Mouse (Mus musculus) lung, adult 2 months (tissue): ENCODE data around the gene Tac4. TPM values are rescaled to one million over a fixed set of nuclear protein-coding genes. Genes with fewer than 3 reads are reported as not detected.

Source experiments
- DNase-seq: peaks from one replicate; pipeline ENCODE4 v3.0.0; 2022
- H3K4me1 ChIP-seq: fragments of 200-500 bp; 2 replicates; pipeline ENCODE4 v1.6.1; 2011; ENCODE audit warnings: low read length; ENCODE audit not compliant: control insufficient read depth, insufficient read depth
- H3K4me3 ChIP-seq: fragments of 200-500 bp; replicated peaks from 2 replicates; pipeline ENCODE3; 2011; ENCODE audit warnings: low read depth, mild to moderate bottlenecking, control low read depth, low read length; ENCODE audit errors: extremely low read depth
- CTCF ChIP-seq: fragments of 200-500 bp; IDR thresholded peaks from 2 replicates; pipeline ENCODE4 v1.5.1; 2011; ENCODE audit warnings: mild to moderate bottlenecking, low read length, control low read depth; ENCODE audit not compliant: insufficient read depth
- POLR2A ChIP-seq: fragments of 200-500 bp; IDR thresholded peaks from 2 replicates; pipeline ENCODE4 v1.6.1; 2011; ENCODE audit warnings: low read depth, mild to moderate bottlenecking, control low read depth, low read length, borderline replicate concordance; ENCODE audit errors: extremely low read depth
- WGBS: fragments of 180-500 bp; shearing (Covaris S2); methylation state at CpG from one replicate; pipeline ENCODE4 v1.1.7; 2018; 5-methylcytosine and 5-hydroxymethylcytosine counted together
- polyA plus RNA-seq: library from polyadenylated mRNA; depleted of rRNA; stranded (reverse); fragments of >200 nt; gene quantifications from 2 replicates; pipeline ENCODE4 v1.2.3, GENCODE M21; 2012; rRNA removed

Tac4 gene
- 0.09 and 0.12 TPM in 2 replicates for polyA plus RNA-seq

DNA sequence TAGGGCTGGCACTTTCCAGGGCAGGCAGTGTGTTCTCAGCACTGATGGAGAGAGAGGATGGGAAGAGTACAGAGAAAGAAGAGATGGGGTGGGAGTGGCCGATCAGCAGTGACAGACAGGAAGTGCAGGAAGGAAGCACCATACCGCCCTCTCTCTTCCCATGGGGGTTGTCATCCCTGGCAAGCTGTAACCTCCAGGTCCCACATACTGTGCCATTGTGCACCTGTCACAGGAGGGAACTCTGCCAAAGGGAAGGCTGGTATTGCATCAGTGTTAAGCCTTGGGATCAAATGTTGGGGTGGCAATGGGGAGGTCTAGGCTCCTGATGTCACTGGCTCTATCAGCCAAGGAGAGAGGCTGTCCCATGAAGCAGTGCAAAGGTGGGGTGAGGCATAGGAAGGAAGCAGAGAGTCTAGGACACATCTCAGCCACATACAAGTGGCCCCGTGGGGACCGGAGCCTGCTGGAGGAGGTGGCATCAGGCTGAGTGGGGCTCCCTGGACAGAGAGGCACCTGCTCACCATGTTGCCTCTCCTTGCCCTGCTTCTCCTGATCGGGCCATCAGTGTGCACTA lies at the start of gene Tac4:
TSS of gene Tac4 (plus strand) at position 352 of the 574 bp plus-strand sequence.
- TF ChIP-seq POLR2A, result no peak
- DNase-seq, result no peak
- no peak within 1 kb of the TSS for H3K4me3 ChIP-seq
- WGBS, result 43% methylated on average over 5 of the region's 5 CpGs
- H3K4me1 ChIP-seq, result peaks cover 5% of the 10 kb centered on the region; the same call in 1 of the 2 replicates

DNA sequence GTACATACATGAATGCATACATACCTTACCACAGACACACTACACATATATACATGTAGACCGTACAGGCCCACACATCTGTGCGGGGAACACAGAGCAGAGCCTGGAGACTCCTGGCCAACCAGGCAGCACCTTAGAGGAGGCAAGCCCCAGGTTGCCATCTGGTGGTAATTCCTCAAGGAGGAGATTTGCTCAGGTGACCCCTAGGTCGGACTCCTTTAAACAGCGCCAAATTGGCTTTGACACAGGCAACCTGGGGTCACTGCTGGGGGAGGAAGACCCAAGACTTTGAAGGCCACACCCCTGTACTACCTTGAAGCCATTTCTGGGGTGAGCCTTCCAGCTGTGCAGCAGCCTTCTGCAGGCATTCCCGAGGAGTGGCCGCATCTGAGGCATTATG lies 47.7 kb upstream of the Tac4 start:
- 47% methylated on average over 6 of the region's 6 CpGs for WGBS
- no peak for TF ChIP-seq POLR2A
- TF ChIP-seq CTCF, result 0 out of 2 replicates have a peak, but pooled peaks have one; percentile 15
- peaks cover 3% of the 10 kb centered on the region; the same call in 1 of the 2 replicates for H3K4me1 ChIP-seq
- no peak for DNase-seq
- no peak overlapping the region for H3K4me3 ChIP-seq

DNA sequence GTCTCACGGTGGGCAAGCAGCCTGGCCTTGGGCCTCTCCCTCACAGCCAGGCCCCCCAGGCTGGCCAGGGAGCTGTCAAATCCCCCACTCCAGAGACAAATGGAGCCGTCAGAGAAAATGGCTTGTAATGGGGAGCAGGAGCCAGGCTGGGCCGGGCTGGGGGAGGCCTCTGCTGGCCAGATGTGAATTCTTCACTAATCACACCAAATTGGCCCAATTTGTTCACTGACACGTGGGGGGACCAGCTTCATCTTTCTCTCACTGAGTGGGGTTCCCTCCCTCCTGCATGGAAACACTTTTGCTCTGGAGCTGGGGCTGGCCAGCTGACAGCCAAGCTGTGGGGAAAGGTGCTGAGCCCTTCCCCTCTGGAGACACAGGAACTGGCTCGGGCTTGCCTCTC lies 47.0 kb upstream of the Tac4 start:
- no peak for DNase-seq
- TF ChIP-seq CTCF (no peak), POLR2A (no peak)
- peaks cover 3% of the 10 kb centered on the region; the same call in 1 of the 2 replicates for H3K4me1 ChIP-seq
- 46% methylated on average over 5 of the region's 5 CpGs for WGBS
- H3K4me3 ChIP-seq, result no peak overlapping the region

DNA sequence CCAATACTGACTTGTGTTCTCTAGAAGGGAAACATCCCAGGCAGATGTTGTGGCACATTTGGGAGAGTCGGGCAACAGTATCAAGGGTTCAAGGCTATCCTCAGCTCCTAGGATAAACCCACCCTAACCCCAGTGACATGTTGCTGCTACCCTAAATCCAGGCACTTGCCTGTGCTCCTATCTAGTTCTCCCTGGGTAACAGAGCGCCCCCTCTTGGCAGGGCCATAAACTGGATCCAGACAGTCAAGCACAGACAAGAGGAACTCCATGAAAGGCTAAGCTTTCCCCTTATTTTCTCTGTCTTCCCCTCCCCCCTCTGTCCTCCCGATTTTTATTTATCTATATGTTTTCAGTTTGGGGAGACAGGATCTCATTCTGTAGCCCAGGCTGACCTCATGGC lies 45.1 kb upstream of the Tac4 start:
- TF ChIP-seq CTCF, result 0 out of 2 replicates have a peak, but pooled peaks have one; percentile 0
- no peak for TF ChIP-seq POLR2A
- H3K4me3 ChIP-seq, result no peak overlapping the region
- 64% methylated on average over 3 of the region's 3 CpGs for WGBS
- no peak for DNase-seq
- no peaks in the 10 kb centered on the region for H3K4me1 ChIP-seq

DNA sequence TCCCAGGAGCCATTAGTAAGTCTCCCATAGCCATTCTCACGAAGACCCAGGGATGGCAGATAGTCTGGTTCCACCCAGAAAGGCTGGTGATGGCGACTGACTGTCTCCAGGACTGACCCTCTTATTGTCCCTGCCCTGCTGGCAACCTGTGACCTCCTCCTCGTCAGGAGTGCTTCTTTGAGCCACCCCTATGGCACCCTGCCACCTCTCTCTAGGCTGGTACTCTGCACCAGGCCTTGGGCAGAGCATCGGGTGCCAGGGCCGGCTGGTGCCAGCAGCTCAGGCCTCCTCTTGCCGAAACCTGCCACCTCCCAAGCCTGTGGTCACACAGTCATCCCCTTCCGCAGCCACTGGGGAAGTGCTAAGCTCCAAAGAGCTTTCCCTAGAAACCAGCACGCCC lies 42.2 kb upstream of the Tac4 start:
- no peak overlapping the region for H3K4me3 ChIP-seq
- TF ChIP-seq CTCF, result no peak
- no peak for TF ChIP-seq POLR2A
- 64% methylated on average over 8 of the region's 8 CpGs for WGBS
- H3K4me1 ChIP-seq, result no peaks in the 10 kb centered on the region
- DNase-seq, result no peak

DNA sequence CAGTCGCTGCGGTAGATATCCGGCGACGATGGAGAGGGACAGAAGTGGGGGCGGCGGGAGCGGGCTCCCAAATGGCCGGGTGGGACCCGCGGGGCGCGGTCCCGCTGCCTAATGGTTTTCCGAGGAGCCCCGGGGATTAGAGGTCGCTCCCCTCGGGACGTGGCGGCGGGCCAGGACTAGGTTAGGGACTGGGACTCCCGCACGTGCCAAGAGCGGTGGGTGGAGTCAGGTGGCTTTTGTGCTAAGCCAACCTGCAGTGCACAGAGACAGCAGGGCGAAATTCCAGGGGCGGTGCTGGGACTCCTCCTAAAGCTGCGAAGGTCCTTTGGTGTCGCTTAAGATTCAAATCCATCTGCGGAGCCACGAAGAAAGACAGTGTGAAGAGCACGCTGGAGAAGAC lies 37.9 kb upstream of the Tac4 start:
- TF ChIP-seq POLR2A (no peak), CTCF (no peak)
- WGBS, result 2% methylated on average over 31 of the region's 31 CpGs
- no peak overlapping the region for H3K4me3 ChIP-seq
- peak; percentile 29 for DNase-seq
- H3K4me1 ChIP-seq, result no peaks in the 10 kb centered on the region; the same call in 1 of the 2 replicates

DNA sequence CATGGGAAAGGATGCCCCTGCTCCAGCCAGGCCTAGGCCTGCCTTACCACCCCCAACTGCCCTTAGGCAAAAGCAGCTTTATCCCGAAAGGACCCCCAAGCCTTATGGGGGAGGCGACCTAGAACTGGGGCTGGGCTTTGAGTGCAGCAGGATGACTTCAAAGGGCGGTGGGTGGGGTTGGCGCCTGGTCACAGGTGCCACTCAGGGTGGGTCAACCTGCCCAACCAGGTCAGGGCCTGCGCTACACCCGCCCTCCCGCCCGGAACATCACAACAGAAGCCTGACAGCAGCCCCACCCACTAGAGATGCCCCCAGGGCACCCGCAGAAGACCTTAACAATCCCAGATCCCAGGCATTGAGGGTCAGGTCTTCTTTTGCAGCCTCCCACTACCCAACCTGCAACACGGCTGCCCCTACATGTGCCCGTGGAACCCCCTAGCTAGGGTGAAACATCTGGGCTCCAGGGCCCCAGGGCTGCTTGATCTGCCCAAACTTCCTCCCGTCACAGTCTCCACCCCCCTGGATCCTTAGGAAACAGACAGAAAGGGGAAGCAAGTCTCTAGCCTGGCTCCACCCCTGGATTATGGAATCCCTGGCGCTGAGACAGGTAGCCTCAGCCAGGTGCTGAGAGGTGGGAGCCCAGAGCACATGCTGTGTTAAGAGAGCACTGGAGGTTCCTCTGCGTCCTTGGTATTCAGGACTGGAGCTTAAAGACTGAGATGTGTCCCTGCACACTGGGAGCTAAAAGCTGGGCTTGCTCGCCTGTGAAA lies 37.0 kb upstream of the Tac4 start:
- H3K4me1 ChIP-seq, result no peaks in the 10 kb centered on the region; the same call in 1 of the 2 replicates
- no peak overlapping the region for H3K4me3 ChIP-seq
- WGBS, result 28% methylated on average over 15 of the region's 15 CpGs
- TF ChIP-seq POLR2A (no peak), CTCF (no peak)
- DNase-seq, result peak; percentile 31

DNA sequence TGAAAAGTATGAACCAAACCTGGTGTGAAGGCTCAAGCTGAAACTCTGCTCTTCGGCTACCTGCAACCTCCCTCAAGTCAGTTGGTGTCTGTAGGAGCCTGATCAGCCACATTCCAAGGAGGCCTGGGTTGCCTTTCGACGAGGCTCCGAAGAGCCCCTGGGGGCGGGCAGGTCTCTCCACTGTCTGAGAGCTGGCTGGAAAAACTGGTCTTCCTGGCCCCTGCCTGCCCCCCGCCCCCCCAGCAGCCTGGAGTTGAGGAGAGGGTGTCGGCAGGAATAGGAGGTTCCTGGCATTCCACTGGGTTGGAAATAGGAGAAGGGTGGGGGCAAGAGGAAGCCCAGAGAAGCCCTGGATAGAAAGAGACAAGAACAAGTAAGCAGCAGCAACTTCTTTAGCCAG lies 35.9 kb upstream of the Tac4 start:
- WGBS, result 35% methylated on average over 7 of the region's 7 CpGs
- DNase-seq, result no peak
- no peaks in the 10 kb centered on the region; the same call in 1 of the 2 replicates for H3K4me1 ChIP-seq
- H3K4me3 ChIP-seq, result no peak overlapping the region
- TF ChIP-seq CTCF, result no peak
- TF ChIP-seq POLR2A, result no peak

DNA sequence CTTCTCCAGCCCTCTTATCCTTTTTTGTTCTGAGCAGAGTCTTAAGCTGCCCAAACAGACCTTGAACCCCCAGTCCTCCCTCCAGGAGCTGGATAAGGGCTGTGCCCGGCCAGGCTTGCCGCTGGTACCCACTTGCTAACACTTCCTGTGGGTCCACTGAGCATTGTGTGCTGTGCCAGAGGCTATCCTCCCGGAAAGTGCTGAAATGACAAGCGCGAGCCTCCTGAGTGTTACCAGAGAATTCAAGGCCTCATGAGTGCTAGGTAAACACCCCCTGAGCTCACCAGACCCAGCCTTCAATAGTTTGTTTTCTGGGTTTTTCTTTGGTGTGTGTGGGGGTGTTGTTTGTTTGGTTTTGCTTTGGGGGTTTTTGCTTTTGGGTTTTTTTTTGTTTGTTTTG lies 33.9 kb upstream of the Tac4 start:
- TF ChIP-seq POLR2A (no peak), CTCF (no peak)
- no peaks in the 10 kb centered on the region; the same call in 1 of the 2 replicates for H3K4me1 ChIP-seq
- no peak for DNase-seq
- WGBS, result 48% methylated on average over 5 of the region's 5 CpGs
- H3K4me3 ChIP-seq, result no peak overlapping the region
